Mouse (Mus musculus) kidney, adult 2 months (tissue): ENCODE measurements around the gene 6030458C11Rik.

Source experiments
- CTCF ChIP-seq: fragments of 200-500 bp; conservative IDR thresholded peaks from 2 replicates; pipeline ENCODE4 v1.5.1; 2011; ENCODE audit warnings: low read depth, mild to moderate bottlenecking, control low read depth, low read length, moderate library complexity, mixed read lengths; ENCODE audit not compliant: insufficient read depth, insufficient read length
- POLR2A ChIP-seq: fragments of 200-500 bp; IDR thresholded peaks from one replicate; pipeline ENCODE4 v1.6.1; 2011; ENCODE audit warnings: low read depth, low read length, control low read depth

DNA sequence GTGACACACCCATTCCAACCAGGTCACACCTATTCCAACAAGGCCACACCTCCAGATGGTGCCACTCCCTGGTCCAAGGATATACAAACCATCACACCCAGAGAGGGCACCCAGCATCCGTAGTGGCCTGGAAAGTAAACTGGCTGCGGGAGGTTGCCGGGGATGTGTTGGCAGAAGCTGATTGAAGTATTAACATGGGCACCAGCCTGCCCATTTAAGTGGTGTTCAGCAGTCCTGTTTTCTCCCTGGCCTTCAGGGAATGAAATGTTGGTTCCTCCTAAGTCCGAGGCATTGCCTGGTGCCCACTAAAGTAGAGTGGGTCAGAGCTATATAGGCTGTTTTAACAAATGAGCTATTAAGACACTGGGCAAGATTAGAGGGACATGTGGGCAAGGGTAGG is 8.2 kb upstream of the 6030458C11Rik start:
- TF ChIP-seq CTCF (no peak), POLR2A (no peak)
